Mouse (Mus musculus) monocyte, adult 59 days (primary cell): ENCODE results near the gene H2al2a. TPM values are rescaled to one million over a fixed set of nuclear protein-coding genes. Genes with fewer than 3 reads are reported as not detected.

Experiments used
- total RNA-seq, 2 experiments: library from RNA; stranded (reverse); gene quantifications; one replicate each; pipeline ENCODE4 v1.2.4; 2023

H2al2a gene
- total RNA-seq: not detected

DNA sequence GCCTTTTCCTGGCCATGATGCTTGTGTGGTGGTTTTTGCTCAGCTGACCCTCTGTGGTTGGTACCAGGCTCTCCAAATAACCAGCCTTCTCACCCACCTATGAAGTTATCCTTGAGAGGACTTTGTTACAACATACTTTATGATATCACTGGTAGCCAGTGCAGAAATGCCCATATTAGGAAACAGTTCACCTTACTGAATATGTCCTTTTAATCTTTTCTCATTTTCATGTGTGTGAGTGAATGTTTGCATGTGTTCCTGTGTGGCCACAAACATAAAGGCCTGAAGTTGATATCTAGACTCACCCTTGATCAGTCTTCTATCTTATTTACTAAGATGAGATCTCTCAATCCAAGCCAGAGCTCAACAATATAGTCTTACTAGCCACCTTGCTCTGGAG lies at the start of gene H2al2a:
H2al2a (minus strand) TSS at position 101 of the 400 bp plus-strand sequence.

DNA sequence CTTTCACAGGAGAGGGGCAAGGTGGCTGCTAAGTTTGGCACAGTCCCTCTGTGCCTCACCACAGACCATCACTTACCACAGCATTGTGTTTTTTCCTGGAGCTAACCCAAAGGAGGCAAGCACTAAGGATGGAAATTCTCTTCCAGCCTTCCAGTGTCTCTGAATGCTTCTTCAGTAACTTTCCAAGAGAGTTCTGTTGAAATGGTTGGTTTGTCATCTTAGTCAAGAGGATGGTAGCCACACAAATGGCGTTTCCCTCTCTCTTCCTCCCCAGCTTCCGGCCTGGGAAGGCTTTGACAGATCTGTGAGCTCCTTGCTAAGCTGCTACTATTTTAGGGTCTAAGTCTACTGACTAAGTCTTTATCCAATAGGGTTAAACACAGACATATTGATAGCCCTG lies 40.7 kb upstream of the H2al2a start, which contains the start of gene A930004D18Rik:
A930004D18Rik (minus strand) TSS at position 247 of the 400 bp plus-strand sequence.

Other genes starting within 250 kb of the H2al2a start
- not detected for gene A930004D18Rik, start 40.8 kb upstream of the H2al2a start, total RNA-seq
- gene Skida1, start 52.1 kb upstream of the H2al2a start, total RNA-seq: not detected
- 10 to 100 TPM; 82.9 to 90.3 TPM for gene Mllt10, start 58.3 kb upstream of the H2al2a start, total RNA-seq